Mouse (Mus musculus): ENCODE measurements at regions not wholly inside any gene's neighbourhood (a gene's known extent, or its start where the extent isn't known, plus 50 kb on each side); places are given as distances from the start of the nearest gene placed in this dataset.

- TF ChIP-seq CTCF (IDR thresholded peaks at IDR 0.05; ENCODE audit: control insufficient read depth, insufficient read depth, insufficient replicate concordance, low read depth, low read length) (no peak), POLR2A (IDR thresholded peaks at IDR 0.05; ENCODE audit: control insufficient read depth, low read depth, low read length) (no peak)
Observed at GRCm38 (mm10) chr1:151125764-151126485, 56.4 kb upstream of the Gm47985 start.
